Mouse (Mus musculus) T-helper 2 cell (primary cell): Measurements from ENCODE around the gene Shisa8.

Source experiments
- in situ Hi-C: fragments of 300-600 bp; cut with MboI, MseI; formaldehyde crosslinking; loops from one replicate; pipeline ENCODE4 v1.15.1; 2025; ENCODE audit warnings: high pct_unique_total_duplicates

Gene Shisa8

GRCm38 (mm10) chr15:82181131-82181530 is 31.5 kb downstream of the Shisa8 start:
- in situ Hi-C loops, result no loop called here

GRCm38 (mm10) chr15:82177743-82178290 is 34.8 kb downstream of the Shisa8 start:
- in situ Hi-C loops, result no loop called here

- in situ Hi-C loops, result no loop called here
Observed at GRCm38 (mm10) chr15:82175091-82175490, 37.5 kb downstream of the Shisa8 start.

GRCm38 (mm10) chr15:82172648-82173047 is 40.0 kb downstream of the Shisa8 start:
- in situ Hi-C loops, result no loop called here

- in situ Hi-C loops, result no loop called here
Observed at GRCm38 (mm10) chr15:82170437-82171377, 41.9 kb downstream of the Shisa8 start.

- in situ Hi-C loops, result no loop called here
Observed at GRCm38 (mm10) chr15:82169671-82170070, 42.9 kb downstream of the Shisa8 start.

- in situ Hi-C loops, result no loop called here
Observed at GRCm38 (mm10) chr15:82167201-82168168, 45.1 kb downstream of the Shisa8 start.

GRCm38 (mm10) chr15:82166240-82167100 is 46.1 kb downstream of the Shisa8 start:
- in situ Hi-C loops, result no loop called here

GRCm38 (mm10) chr15:82165332-82166239 is 47.0 kb downstream of the Shisa8 start:
- in situ Hi-C loops, result no loop called here

GRCm38 (mm10) chr15:82164496-82164895 is 48.1 kb downstream of the Shisa8 start:
- in situ Hi-C loops, result no loop called here

GRCm38 (mm10) chr15:82164061-82164399 is 48.6 kb downstream of the Shisa8 start:
- in situ Hi-C loops, result no loop called here

GRCm38 (mm10) chr15:82163356-82164060 is 49.1 kb downstream of the Shisa8 start:
- in situ Hi-C loops, result no loop called here

- in situ Hi-C loops, result no loop called here
Observed at GRCm38 (mm10) chr15:82161965-82162600, 50.5 kb downstream of the Shisa8 start.

- in situ Hi-C loops, result no loop called here
Observed at GRCm38 (mm10) chr15:82160731-82161640, 51.6 kb downstream of the Shisa8 start.

- in situ Hi-C loops, result no loop called here
Observed at GRCm38 (mm10) chr15:82159471-82159870, 53.1 kb downstream of the Shisa8 start.

- in situ Hi-C loops, result no loop called here
Observed at GRCm38 (mm10) chr15:82158243-82159035, 54.2 kb downstream of the Shisa8 start.

- in situ Hi-C loops, result no loop called here
Observed at GRCm38 (mm10) chr15:82156902-82157301, 55.7 kb downstream of the Shisa8 start.
